Mouse (Mus musculus) bone marrow macrophage, adult 2 months (primary cell): Measurements from ENCODE around the gene Anxa9.

Source experiments
- CTCF ChIP-seq: IDR thresholded peaks from 2 replicates; pipeline ENCODE4 v1.5.1; 2012; ENCODE audit warnings: low read depth, mild to moderate bottlenecking, low read length, moderate library complexity
- POLR2A ChIP-seq: IDR thresholded peaks from 2 replicates; pipeline ENCODE4 v1.6.1; 2012; ENCODE audit warnings: mild to moderate bottlenecking, low read depth, low read length, borderline replicate concordance

GRCm38 (mm10) chr3:95264724-95265123 is 42.3 kb downstream of the Anxa9 start:
- TF ChIP-seq CTCF (no peak), POLR2A (no peak)
